Mouse (Mus musculus) heart, embryonic 11.5 days (tissue): ENCODE results near the gene Snrpd2. TPM values are rescaled to one million over a fixed set of nuclear protein-coding genes. Genes with fewer than 3 reads are reported as not detected.
"Not testable (repeated sequence)": the region's sequence is repeated elsewhere in the genome, so short reads cannot be mapped to it uniquely, and the experiment has no call there.

Experiments used
- ATAC-seq: fragments of 200-750 bp; cut with Nextera tagmentation; replicated peaks from 2 replicates; pipeline ENCODE4 v1.8.0; 2017; ENCODE audit warnings: moderate library complexity; ENCODE audit not compliant: insufficient number of reproducible peaks, low FRiP score, low TSS enrichment
- H3K27ac ChIP-seq: fragments of 300-500 bp; sonication (generic); 2 replicates; pipeline ENCODE4 v1.5.1; 2014; ENCODE audit warnings: mild to moderate bottlenecking, low read depth, low read length
- H3K27me3 ChIP-seq: fragments of 300-500 bp; sonication (generic); 2 replicates; pipeline ENCODE4 v1.6.1; 2014; ENCODE audit warnings: mild to moderate bottlenecking, low read length, mixed read lengths; ENCODE audit not compliant: control insufficient read depth, insufficient read depth
- H3K36me3 ChIP-seq: fragments of 300-500 bp; sonication (generic); 2 replicates; pipeline ENCODE4 v1.6.1; 2014; ENCODE audit warnings: mild to moderate bottlenecking, low read length, moderate library complexity, mixed read lengths; ENCODE audit not compliant: control insufficient read depth, insufficient read depth
- H3K4me1 ChIP-seq: fragments of 300-500 bp; sonication (generic); 2 replicates; pipeline ENCODE4 v1.6.1; 2014; ENCODE audit warnings: low read length; ENCODE audit not compliant: control insufficient read depth, insufficient read depth
- H3K4me2 ChIP-seq: fragments of 300-500 bp; sonication (generic); 2 replicates; pipeline ENCODE4 v1.6.1; 2014; ENCODE audit warnings: mild to moderate bottlenecking, moderate library complexity
- H3K4me3 ChIP-seq: fragments of 300-500 bp; sonication (generic); 2 replicates; pipeline ENCODE4 v1.5.1; 2014; ENCODE audit warnings: low read depth, low read length
- H3K9ac ChIP-seq: fragments of 300-500 bp; sonication (generic); 2 replicates; pipeline ENCODE4 v1.6.1; 2014; ENCODE audit warnings: mild to moderate bottlenecking, low read depth, low read length, moderate library complexity
- H3K9me3 ChIP-seq: fragments of 300-500 bp; sonication (generic); replicated peaks from 2 replicates; pipeline ENCODE4 v1.6.1; 2016; ENCODE audit warnings: low read length; ENCODE audit not compliant: control insufficient read depth
- WGBS: fragments of 180-500 bp; shearing (Covaris S2); extraction: QIAGEN DNeasy Blood & Tissue Kit; methylation state at CpG from one replicate; pipeline ENCODE4 v1.1.7; 2014; ENCODE audit not compliant: insufficient replicate concordance; 5-methylcytosine and 5-hydroxymethylcytosine counted together
- polyA plus RNA-seq: library from polyadenylated mRNA; unstranded; fragments of >200 nt; fragmentation: Nextera tagmentation; extraction: Ambion mirVana; gene quantifications from 2 replicates; pipeline ENCODE4 v1.2.1, GENCODE M21; 2014

Gene Snrpd2
- polyA plus RNA-seq, 1 experiment from 2014 or later, result 125 TPM

GRCm38 (mm10) chr7:19136673-19137334 lies 12.7 kb upstream of the Snrpd2 start:
- peaks cover 32% of the 10 kb centered on the region for H3K36me3 ChIP-seq
- WGBS, result 87% methylated on average over 38 of the region's 38 CpGs

DNA sequence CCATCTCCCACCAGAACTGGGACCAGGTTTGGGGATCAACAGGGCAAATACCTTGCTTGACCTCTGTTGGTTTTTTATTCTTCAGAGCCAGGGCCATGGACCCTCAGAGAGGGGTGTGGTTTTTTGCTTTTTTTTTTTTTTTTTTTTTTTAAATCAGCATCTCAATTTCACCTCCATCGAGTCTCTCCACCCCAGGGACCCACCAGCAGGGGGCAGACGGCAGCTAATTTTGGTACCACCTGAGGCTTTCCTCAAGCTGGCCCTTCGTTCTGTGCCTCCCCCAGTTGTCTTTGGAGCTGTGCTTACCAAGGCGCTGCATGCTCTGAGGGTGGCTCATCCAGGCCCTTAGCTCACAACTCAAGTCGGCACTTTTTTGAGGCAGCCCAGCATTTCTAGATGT lies 12.1 kb upstream of the Snrpd2 start:
- no peaks in the 10 kb centered on the region for H3K4me1 ChIP-seq
- H3K36me3 ChIP-seq, result peaks cover 32% of the 10 kb centered on the region
- WGBS, result 47% methylated on average over 5 of the region's 5 CpGs
- no peak overlapping the region for H3K9ac ChIP-seq
- no peak overlapping the region for H3K4me3 ChIP-seq
- no peaks in the 10 kb centered on the region for H3K27me3 ChIP-seq
- H3K27ac ChIP-seq, result no peak overlapping the region
- no peaks in the 10 kb centered on the region for H3K9me3 ChIP-seq
- H3K4me2 ChIP-seq, result no peak overlapping the region
- no peak for ATAC-seq

More at GRCm38 (mm10) chr7:19136673-19137334, 12.7 kb upstream of the Snrpd2 start:
- Histone ChIP-seq H3K4me1 (peaks cover 3% of the 10 kb centered on the region; the same call in 1 of the 2 replicates), H3K4me3 (no peak overlapping the region), H3K27ac (no peak overlapping the region), H3K4me2 (no peak overlapping the region), H3K27me3 (no peaks in the 10 kb centered on the region), H3K9me3 (no peaks in the 10 kb centered on the region), H3K9ac (no peak overlapping the region)
- ATAC-seq, result no peak

DNA sequence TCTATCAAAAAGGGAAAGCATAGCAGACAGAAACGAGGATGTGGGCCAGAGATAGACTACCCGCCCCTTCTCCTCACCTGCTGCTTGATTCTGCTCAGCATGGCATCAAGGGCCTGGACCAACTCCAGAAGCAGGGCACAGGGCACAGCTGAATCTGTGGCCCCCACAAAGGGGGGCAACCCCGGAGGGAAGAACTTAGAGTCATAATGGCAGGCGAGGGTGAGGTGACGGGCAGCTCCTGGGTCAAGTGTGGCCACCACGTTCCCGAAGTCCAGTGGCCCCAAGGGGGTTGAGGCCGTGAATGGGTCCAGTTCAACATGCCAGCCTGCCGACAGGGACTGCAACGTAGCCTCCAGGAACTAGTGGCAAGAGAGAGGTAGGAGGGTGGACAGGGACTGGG lies 2.7 kb upstream of the Snrpd2 start:
- H3K4me1 ChIP-seq, result peaks cover 14% of the 10 kb centered on the region
- H3K9ac ChIP-seq, result no peak overlapping the region
- no peaks in the 10 kb centered on the region for H3K9me3 ChIP-seq
- H3K36me3 ChIP-seq, result peaks cover 5% of the 10 kb centered on the region; the same call in 1 of the 2 replicates
- WGBS, result 85% methylated on average over 10 of the region's 10 CpGs
- no peak for ATAC-seq
- no peak overlapping the region for H3K4me2 ChIP-seq
- no peak overlapping the region for H3K4me3 ChIP-seq
- H3K27ac ChIP-seq, result no peak overlapping the region
- no peaks in the 10 kb centered on the region for H3K27me3 ChIP-seq

DNA sequence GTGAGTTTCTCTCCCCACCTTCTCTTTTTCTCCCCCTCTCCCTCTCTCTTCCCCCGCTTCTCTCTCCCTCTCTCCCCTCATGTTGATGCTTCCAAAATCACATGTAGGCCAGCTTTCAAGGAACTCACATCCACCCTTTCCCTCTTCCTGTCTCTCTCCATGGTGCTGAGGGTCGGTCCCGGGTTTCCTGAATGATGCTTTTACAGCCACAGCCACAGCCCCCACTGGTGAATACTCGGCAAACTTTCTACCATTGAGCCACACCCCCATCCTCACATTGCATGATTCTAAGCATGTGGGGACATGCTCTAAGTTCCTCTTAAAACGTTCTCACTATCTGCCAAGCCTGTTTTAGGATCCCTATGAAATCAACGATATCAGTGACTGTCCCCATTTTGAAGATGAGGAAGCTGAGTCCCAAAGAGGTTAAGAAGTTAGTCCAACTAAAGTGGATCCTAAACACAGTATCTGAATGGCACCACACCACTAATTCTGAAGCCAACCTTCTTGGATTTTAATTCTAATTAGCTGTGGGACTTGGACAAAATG lies 2.0 kb upstream of the Snrpd2 start:
- Histone ChIP-seq H3K27me3 (no peaks in the 10 kb centered on the region), H3K4me3 (no peak overlapping the region), H3K9me3 (no peaks in the 10 kb centered on the region), H3K4me1 (peaks cover 14% of the 10 kb centered on the region), H3K9ac (no peak overlapping the region), H3K36me3 (peaks cover 7% of the 10 kb centered on the region; the same call in 1 of the 2 replicates), H3K4me2 (no peak overlapping the region; the same call in 1 of the 2 replicates), H3K27ac (no peak overlapping the region)
- no peak for ATAC-seq
- 46% methylated on average over 6 of the region's 6 CpGs for WGBS

- ATAC-seq, result no peak
Measured at GRCm38 (mm10) chr7:19148180-19148874, 1.2 kb upstream of the Snrpd2 start.

GRCm38 (mm10) chr7:19148875-19149541 lies 514 bp upstream of the Snrpd2 start, which contains the start of gene Qpctl:
Gene Qpctl (minus strand): TSS chr7:19149291.
- peak within 1 kb of the TSS; percentile 81 for H3K9ac ChIP-seq
- WGBS, result under 1% methylated on average over 43 of the region's 43 CpGs
- H3K27me3 ChIP-seq, result no peaks in the 10 kb centered on the region
- ATAC-seq, result peak; percentile 96
- peak within 1 kb of the TSS; percentile 70 for H3K4me3 ChIP-seq
- peaks cover 14% of the 10 kb centered on the region for H3K4me1 ChIP-seq
- H3K9me3 ChIP-seq, result no peaks in the 10 kb centered on the region
- peaks cover 20% of the 10 kb centered on the region for H3K36me3 ChIP-seq
- peak within 1 kb of the TSS; percentile 81 for H3K27ac ChIP-seq
- peak within 1 kb of the TSS; percentile 79 for H3K4me2 ChIP-seq

More at GRCm38 (mm10) chr7:19148180-19148874, 1.2 kb upstream of the Snrpd2 start:
- H3K27me3 ChIP-seq, result no peaks in the 10 kb centered on the region
- H3K9ac ChIP-seq, result peak overlapping the region; percentile 66
- peaks cover 14% of the 10 kb centered on the region for H3K36me3 ChIP-seq
- peak overlapping the region; percentile 79 for H3K4me2 ChIP-seq
- H3K4me3 ChIP-seq, result peak overlapping the region; percentile 70
- H3K27ac ChIP-seq, result peak overlapping the region; percentile 73; the same call in 1 of the 2 replicates
- H3K4me1 ChIP-seq, result peaks cover 14% of the 10 kb centered on the region
- no peaks in the 10 kb centered on the region for H3K9me3 ChIP-seq
- 14% methylated on average over 20 of the region's 20 CpGs for WGBS

GRCm38 (mm10) chr7:19151121-19151520 lies 1.6 kb downstream of the Snrpd2 start:
- H3K27ac ChIP-seq, H3K4me2 ChIP-seq, H3K9me3 ChIP-seq, H3K27me3 ChIP-seq, ATAC-seq, H3K4me3 ChIP-seq: not testable (repeated sequence)
- Histone ChIP-seq H3K36me3 (peaks cover 20% of the 10 kb centered on the region), H3K9ac (0 out of 2 replicates have a peak overlapping the region, but pooled peaks have one; percentile 39), H3K4me1 (peaks cover 14% of the 10 kb centered on the region)
- WGBS, result 87% methylated on average over 10 of the region's 10 CpGs

GRCm38 (mm10) chr7:19154796-19155195 lies 5.3 kb downstream of the Snrpd2 start:
- 81% methylated on average over 8 of the region's 8 CpGs for whole genome bisulfite sequencing
- H3K4me2 ChIP-seq, result no peak overlapping the region
- H3K9ac ChIP-seq, result no peak overlapping the region
- peaks cover 20% of the 10 kb centered on the region for H3K36me3 ChIP-seq
- peaks cover 15% of the 10 kb centered on the region for H3K4me1 ChIP-seq
- no peaks in the 10 kb centered on the region for H3K9me3 ChIP-seq
- H3K27ac ChIP-seq, result no peak overlapping the region
- peaks cover 11% of the 10 kb centered on the region for H3K27me3 ChIP-seq
- H3K4me3 ChIP-seq, result no peak overlapping the region
- ATAC-seq, result no peak
